8 mouse cellular contexts compared by ENCODE assay signal in the genomic region with DNA sequence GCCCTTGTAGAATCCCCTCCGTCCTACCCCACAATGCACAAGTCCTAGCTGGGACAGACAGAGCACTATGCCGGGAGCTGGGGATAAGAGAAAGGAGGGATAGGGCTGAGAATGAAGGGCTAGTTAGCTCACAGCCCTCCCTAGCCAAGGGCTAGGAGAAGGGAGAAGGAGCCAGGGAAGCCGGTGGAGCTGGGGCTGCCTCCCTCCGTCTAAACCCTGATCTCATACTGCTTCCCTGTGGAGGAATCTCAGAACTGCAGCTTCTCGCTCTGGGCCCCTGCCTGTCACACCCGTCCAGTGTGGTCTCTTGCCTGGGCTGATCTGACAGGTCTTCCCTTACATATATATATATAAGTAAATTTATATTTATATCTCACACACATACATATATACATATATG.
DNase-seq lines count a peak whose midpoint lies in the region; ATAC-seq and TF ChIP-seq lines count a peak whose summit lies in the region.

No protein-coding gene starts in this region.

- peak; percentile 22 for DNase-seq in gastrocnemius, adult 2 months
- DNase-seq in gastrocnemius, adult 8-10 months (ENCODE audit: low spot score in 2 of 2) = no peak
- peak; percentile 52 to 77 for DNase-seq in adrenal gland, postnatal 36 days
- peak; percentile 59 for DNase-seq in forelimb bud, embryonic 11.5 days (ENCODE audit: low read depth, low spot score)
- no peak for DNase-seq in c-Kit-positive CD71-positive TER-119-positive erythroid progenitor cells, embryonic 14.5 days (ENCODE audit: low spot score)

- no peaks in the 10 kb centered on the region for H3K27me3 ChIP-seq in intestine, embryonic 16.5 days (replicated peaks; ENCODE audit: control insufficient read depth, insufficient read depth, low read length)
- H3K27me3 ChIP-seq in limb, embryonic 13.5 days = peaks cover 66% of the 10 kb centered on the region
- H3K27me3 ChIP-seq in midbrain, embryonic 13.5 days = 0 out of 2 replicates have a peak, but pooled peaks cover 3% of the 10 kb centered on the region

- peak overlapping the region; percentile 23; the same call in 1 of the 2 replicates for H3K4me3 ChIP-seq in gastrocnemius, adult 2 months
- peak overlapping the region; percentile 19 for H3K4me3 ChIP-seq in intestine, embryonic 16.5 days (ENCODE audit: low read length)
- H3K4me3 ChIP-seq in limb, embryonic 13.5 days = no peak overlapping the region
- no peak overlapping the region; the same call in 1 of the 2 replicates for H3K4me3 ChIP-seq in midbrain, embryonic 13.5 days (replicated peaks)

- H3K27ac ChIP-seq in gastrocnemius, adult 2 months = no peak overlapping the region
- H3K27ac ChIP-seq in intestine, embryonic 16.5 days (ENCODE audit: low read length) = no peak overlapping the region
- H3K27ac ChIP-seq in limb, embryonic 13.5 days = no peak overlapping the region
- no peak overlapping the region for H3K27ac ChIP-seq in midbrain, embryonic 13.5 days

- 8% methylated on average over 6 of the region's 6 CpGs for WGBS in intestine, embryonic 16.5 days
- WGBS in limb, embryonic 13.5 days = 3% methylated on average over 6 of the region's 6 CpGs
- WGBS in midbrain, embryonic 13.5 days = 5% methylated on average over 6 of the region's 6 CpGs

- TF ChIP-seq CTCF in gastrocnemius, adult 2 months (IDR thresholded peaks at IDR 0.05) = peak; percentile 51

- H3K9ac ChIP-seq in intestine, embryonic 16.5 days (ENCODE audit: low read depth, low read length) = no peak overlapping the region
- no peak overlapping the region for H3K9ac ChIP-seq in limb, embryonic 13.5 days
- peak overlapping the region; percentile 15; the same call in 1 of the 2 replicates for H3K9ac ChIP-seq in midbrain, embryonic 13.5 days (replicated peaks)

- peaks cover 4% of the 10 kb centered on the region; the same call in 1 of the 2 replicates for H3K4me1 ChIP-seq in intestine, embryonic 16.5 days (ENCODE audit: control insufficient read depth, insufficient read depth, low read length)
- peaks cover 8% of the 10 kb centered on the region; the same call in 1 of the 2 replicates for H3K4me1 ChIP-seq in limb, embryonic 13.5 days
- H3K4me1 ChIP-seq in midbrain, embryonic 13.5 days (replicated peaks) = peaks cover 16% of the 10 kb centered on the region

- H3K4me2 ChIP-seq in intestine, embryonic 16.5 days (ENCODE audit: low read depth, low read length) = peak overlapping the region; percentile 36
- H3K4me2 ChIP-seq in limb, embryonic 13.5 days (replicated peaks) = peak overlapping the region; percentile 50
- H3K4me2 ChIP-seq in midbrain, embryonic 13.5 days (replicated peaks) = peak overlapping the region; percentile 24; the same call in 1 of the 2 replicates

- H3K9me3 ChIP-seq in intestine, embryonic 16.5 days (ENCODE audit: control insufficient read depth, low read length) = no peaks in the 10 kb centered on the region
- H3K9me3 ChIP-seq in limb, embryonic 13.5 days = no peaks in the 10 kb centered on the region
- H3K9me3 ChIP-seq in midbrain, embryonic 13.5 days = no peaks in the 10 kb centered on the region

- H3K36me3 ChIP-seq in intestine, embryonic 16.5 days (ENCODE audit: control insufficient read depth, insufficient read depth, low read length) = no peaks in the 10 kb centered on the region
- no peaks in the 10 kb centered on the region for H3K36me3 ChIP-seq in limb, embryonic 13.5 days
- H3K36me3 ChIP-seq in midbrain, embryonic 13.5 days = no peaks in the 10 kb centered on the region

- ATAC-seq in intestine, embryonic 16.5 days = peak; percentile 84
- ATAC-seq in limb, embryonic 13.5 days (ENCODE audit: low FRiP score, low read depth) = no peak
- peak; percentile 69; the same call in 1 of the 2 replicates for ATAC-seq in midbrain, embryonic 13.5 days

- intact Hi-C loops in gastrocnemius, adult 2 months (cut with DNase I) = loop anchor here (10.0 kb wide), 1 partner anchor 119 kb away; no protein-coding TSS in a partner anchor

Comparison
In these comparisons a context has a peak if more than half of its experiments do, and no peak if none do; other contexts are left out.
1. DNase-seq: peak in gastrocnemius, adult 2 months (single experiment), adrenal gland, postnatal 36 days (2 of 2) and forelimb bud, embryonic 11.5 days (single experiment); none in gastrocnemius, adult 8-10 months (0 of 2) and c-Kit-positive CD71-positive TER-119-positive erythroid progenitor cells, embryonic 14.5 days (single experiment).
2. H3K4me3 ChIP-seq: peak in gastrocnemius, adult 2 months (single experiment) and intestine, embryonic 16.5 days (single experiment); none in limb, embryonic 13.5 days (single experiment) and midbrain, embryonic 13.5 days (single experiment).
3. Peak in every context shown above with its lines, with median percentiles within 50 percentile points of each other: H3K4me2 ChIP-seq.